Mouse (Mus musculus) urinary bladder, postnatal 36 days (tissue): ENCODE data around the gene Acss3.

Experiments used
- DNase-seq, 2 experiments: peaks; one replicate each; pipeline ENCODE4 v3.0.0; 2022; ENCODE audit warnings: low spot score in 2 of 2, mixed read lengths in 1 of 2

The Acss3 gene

DNA sequence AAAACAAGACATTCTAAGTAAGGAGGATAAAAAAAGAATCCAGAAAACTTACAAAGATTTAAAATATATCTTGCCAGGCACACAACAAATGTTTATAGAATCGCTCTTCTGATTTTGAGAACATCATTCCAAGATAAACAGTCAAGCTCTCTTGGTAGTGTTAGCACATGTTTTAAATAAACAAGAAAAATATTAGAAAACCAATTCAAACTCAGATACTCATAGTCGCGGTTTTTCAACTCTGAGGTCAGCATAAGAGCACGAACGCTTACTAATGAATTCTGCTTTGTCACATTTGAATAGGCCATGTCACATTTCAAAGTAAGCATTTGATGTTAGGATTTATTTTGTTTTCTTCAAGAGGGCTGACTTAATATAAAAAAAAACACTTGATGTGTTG lies 102.3 kb downstream of the Acss3 start:
- no peak for DNase-seq

DNA sequence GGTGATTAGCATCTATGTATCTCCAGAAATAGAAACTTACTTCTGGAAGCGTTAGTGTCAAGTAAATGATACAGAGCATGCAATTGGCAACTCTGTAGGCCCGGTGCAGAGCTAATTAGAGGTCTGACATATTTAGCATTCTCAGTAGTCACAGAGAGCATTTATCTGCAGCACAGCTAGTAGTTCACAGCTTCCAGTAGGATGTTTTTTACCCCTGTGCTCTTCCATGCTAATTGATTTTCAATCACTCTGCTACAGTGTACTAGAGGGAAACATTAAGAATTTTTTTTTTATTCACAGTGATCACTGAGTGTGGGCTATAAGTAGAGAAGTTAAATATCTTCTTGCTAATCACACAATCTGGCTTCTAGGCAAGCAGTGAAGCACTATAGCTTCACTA lies 112.3 kb downstream of the Acss3 start:
- no peak for DNase-seq

DNA sequence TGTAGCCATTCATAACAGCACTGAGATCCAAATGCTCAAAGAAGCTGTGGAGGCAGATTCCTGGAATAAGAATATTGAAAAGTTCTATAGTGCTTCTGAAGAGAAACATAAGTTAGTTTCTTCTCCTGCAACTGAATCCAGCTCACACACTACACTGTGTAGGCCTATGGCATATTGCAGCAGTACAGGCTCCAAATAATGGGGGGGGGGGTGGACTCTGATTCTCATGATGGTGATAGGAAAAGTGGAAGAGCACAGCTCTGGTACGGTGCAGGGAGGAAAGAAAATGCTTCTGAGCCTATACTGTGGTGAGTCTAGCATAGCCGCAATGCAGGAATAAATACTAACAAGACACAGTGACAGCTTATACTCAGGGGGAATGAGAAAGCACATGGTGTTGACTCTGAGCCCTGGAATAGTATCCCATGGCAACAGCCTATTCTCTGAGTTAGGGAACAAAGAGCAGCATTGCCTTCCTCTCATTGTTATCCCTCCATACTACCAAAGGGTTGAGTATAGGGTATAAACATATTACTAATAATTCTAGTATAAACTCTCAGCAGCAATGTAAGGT lies 125.3 kb downstream of the Acss3 start:
- DNase-seq: no peak

DNA sequence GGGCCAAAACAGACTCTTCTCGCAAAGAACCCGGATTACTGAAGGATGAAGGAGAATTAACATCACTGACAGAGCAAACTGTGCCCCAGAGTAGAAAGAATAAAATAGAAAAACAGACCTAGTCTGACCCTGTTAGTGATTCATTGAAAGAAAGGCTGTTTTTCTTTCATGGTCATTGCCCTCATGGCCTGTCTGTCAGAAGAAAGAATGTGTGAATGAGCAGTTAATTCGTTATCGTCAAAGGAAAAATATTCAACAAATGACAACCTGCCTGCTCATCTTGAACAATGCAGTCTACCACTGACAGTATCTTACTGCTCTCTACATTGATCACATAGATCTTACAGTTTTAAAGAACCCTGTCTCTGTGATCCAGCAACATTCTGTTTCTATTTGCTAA lies 134.0 kb downstream of the Acss3 start:
- DNase-seq: no peak

DNA sequence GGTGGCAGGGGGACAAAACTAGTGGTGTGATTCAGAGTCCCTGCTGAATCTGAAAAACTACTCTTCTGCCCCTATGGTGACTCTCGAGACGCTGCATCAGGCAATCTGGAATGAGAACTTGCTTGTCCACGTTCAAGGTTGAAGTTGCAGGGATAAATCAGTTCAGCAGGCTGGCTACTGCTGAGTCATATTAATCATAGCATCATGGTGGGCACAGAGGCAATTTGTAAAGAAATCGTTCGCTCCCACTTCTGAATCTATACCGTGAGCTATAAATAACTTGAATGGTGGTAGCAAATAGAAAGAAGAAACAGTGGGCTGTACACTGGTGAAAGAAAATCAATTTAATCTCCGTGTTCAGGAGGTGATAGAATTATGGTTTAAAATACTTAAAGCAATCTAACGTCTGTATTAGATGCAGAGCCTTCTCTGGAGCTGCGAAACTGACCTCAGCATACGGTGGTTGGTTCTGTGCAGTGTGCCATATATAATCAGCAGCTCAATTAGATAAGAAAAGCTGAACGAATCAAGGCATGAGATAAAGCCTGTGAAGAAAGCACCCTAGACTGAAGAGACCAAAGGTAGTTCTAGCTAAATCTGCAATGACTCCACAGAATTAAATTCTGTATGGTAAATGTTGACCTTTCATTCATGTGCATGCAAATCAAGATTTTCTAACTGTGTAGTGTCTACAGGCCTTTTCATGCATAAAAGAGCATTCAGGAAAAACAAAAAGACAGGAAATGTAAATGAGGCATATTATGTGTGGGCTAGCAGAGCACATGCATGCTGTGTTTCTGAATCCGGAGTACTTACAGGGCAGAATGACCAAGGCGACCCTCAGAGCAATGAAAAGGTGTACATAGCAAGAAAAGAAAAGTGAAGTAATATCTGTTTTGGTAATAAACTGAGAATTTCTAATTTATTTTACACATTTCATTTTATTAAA lies 148.0 kb downstream of the Acss3 start:
- DNase-seq: no peak

DNA sequence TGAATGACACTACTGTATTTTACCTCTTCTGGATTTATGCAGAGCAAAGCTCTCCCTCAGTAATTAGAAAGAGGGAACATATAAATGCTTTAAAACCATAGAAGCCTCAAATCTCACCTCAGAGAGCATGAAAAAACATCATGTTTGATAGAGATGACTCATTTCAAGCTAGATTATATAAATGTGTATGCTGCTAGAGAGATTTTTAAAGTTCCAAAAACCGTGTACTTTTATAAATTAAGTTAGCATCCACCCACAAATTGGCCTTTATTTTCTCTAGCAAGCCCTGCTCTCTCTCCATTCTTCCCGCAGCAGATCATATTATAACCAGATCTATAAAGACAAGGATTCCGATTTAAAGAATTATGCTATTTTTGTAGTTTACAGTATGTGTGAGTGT lies 164.4 kb downstream of the Acss3 start:
- no peak for DNase-seq

DNA sequence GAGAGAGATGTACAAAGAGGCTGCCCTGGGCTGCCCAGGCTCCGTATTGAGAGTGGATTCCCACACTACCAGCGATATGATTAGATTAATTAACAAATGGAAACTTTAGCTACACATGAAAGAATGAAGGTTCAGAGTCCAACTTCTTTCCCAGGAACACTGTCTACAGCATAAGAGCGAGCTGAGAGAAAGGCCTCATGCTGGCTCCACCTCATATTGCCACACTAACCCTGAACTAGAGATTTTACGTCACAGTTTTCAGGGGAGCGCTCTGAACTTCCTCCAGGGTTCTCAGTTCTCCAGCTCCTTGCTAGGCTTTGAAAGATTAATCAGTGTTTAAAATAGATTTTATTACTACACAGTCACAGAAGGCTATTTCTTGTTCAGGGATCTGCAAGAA lies 182.1 kb downstream of the Acss3 start:
- no peak for DNase-seq

DNA sequence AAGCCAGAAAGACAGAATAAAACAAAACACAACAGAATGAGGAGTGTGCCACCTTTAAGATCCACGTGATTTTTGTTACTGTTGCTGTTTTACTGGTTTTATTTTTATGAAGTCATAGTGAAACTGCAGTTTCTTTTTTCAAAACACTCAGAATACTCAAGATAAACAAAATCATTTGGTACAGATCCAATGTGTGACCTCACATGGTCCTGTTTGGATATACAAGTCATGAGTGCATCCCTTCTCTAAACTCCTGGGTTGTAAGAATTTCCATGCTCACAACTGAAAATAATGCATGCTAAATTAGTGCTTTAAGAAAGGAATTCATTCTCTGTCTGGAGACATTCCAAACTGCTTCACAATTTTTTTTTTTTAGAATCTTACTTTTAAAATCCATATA lies 184.0 kb downstream of the Acss3 start:
- DNase-seq: no peak

DNA sequence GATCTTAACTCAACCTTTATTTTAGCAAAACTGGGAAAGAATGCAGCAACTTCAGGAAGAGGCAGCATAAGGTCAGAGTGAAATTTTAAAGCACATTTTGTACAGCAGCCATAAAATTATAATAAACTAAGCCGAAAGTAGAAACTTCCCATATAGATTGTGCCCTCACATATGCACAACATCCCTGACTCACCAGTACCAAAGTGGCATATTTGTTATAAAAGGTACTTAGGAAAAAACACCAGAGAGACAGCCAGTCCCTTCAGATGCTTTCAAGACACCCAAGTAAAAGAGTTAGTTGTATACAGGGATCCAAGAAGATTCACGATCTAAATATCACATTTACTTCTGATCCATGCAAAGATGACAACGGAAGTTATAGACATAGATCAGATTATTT lies 184.6 kb downstream of the Acss3 start:
- no peak for DNase-seq

DNA sequence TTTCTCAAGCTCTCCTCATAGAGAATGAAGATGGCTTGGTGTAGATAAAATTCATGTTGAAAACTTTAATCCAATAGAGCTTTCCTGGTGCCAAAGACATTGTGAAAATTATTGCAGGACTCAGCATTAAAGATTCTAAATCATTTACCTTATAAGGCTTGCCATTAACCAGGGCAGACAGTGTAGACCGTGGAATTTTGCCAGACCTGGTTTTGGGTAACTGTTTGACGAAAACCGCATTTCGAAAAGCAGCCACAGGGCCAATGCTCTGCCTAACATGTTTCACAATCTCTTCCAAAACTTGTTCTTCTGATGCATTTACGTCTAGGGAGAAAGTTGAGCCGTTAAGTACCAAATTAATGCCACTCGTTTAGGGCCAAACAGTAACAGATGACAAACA lies 186.5 kb downstream of the Acss3 start:
- DNase-seq: peak in 1 of 2 experiments; percentile 8

DNA sequence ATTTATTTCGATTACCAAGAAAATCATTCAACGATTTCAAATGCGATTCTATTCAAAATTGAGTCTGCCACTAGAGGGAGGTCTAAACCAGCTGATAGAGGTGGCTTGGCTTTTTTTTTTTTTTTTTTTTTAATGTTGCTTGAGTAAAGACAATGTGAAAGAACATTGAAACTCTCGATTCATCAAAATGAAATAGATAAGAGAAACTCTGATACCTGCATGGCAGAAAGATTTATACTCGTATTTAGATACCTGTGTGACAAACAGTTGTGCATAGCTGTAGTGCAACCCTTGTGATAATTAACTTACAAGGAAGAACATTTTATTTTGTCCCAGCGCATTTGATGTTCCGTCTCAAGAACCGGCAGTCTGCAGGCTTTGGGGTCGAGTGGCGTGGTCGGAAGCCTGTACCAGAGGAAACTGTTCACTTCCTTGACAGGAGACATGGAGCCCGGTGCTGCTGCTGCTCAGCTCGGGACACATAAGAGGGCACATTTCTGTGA lies 190.8 kb downstream of the Acss3 start:
- DNase-seq: no peak

DNA sequence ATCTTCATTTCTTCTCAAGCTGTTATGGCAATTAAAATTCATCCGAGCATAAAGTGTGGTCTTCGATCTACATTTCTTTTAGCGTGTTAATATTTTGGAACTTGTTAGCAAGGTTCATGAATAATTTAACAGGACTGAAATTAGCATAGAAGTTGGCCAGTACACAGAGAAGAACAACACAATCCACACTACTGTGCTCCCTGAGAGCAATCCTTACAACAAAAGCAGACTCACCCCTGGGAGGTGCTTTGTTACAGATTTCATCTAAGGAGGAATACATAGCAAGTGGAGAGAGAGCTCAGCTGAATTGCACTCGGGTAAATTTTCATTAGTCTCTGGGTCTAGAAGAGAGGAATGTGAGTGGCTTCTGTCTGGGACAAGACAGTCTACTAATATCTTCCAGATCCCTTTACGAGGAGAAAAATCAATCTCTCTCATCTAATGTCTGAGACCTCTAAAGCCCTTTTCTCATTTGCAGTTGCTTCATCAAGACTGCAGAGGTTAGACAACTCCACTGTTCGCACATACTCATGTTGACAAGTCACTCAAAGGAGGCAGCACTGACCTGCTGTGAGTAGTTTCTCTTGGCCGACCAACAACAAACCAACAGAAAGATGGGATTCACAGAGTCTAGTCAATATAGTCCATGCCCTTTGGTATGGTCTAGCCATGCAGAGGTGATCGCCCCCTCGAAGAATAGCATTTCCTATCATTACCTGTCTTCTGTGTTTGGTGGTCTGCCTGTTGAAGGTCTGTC lies 194.7 kb downstream of the Acss3 start:
- no peak for DNase-seq

DNA sequence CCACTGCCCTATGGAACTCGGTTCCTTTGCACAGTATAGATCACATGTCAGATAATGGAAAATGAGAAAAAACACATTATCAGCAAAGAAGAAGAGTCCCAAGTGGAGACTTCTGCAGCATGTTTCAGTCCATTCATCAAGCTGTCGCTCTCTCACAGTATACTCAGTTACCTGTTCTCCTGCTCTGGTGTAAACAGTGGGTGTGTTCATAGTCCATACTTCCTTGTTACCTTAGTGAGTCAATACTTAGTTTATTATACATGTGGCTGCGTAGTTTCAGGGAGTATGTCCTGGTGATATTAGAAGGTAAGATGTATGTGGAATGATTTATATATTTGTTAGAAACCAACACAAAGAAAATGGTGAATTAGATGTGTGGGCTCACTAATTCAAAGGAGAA lies 198.7 kb downstream of the Acss3 start:
- DNase-seq: no peak

DNA sequence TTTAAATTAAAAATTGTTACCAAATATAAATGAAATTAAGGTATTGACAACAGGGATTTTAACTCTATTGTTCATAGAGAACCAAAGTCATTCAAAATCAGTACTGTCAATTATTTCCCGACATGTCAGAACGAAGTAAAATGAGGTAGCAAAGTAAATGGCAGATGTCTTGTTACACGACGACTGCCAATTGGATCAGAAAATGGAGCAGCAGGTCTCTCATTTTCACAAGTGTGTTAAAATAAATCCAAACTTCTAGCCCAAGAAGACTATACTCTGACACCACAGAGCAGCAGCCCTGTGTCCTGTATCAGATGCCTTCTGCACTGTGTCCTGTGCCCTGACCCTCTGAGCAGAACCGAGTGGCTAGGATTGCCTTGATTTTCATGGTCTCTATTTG lies 199.1 kb downstream of the Acss3 start:
- no peak for DNase-seq

DNA sequence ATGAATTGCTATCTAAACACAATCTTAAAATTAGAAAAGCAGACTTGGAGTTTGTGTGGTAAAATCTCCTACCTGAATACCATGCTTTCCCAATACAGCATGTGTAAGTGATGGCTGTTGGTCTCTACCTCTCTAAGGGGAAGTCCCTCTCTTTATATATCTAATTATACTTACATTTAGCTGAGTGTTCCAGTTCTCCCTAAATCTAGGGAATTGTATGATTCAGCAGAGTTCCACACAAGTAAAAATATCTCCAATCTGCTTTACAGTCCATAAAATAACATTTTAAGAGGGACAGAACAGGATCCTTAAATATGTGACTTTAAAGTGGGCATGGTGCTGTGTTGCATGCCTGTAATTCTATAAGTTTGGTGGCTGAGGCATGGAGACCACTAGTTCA lies 208.6 kb downstream of the Acss3 start:
- no peak for DNase-seq

DNA sequence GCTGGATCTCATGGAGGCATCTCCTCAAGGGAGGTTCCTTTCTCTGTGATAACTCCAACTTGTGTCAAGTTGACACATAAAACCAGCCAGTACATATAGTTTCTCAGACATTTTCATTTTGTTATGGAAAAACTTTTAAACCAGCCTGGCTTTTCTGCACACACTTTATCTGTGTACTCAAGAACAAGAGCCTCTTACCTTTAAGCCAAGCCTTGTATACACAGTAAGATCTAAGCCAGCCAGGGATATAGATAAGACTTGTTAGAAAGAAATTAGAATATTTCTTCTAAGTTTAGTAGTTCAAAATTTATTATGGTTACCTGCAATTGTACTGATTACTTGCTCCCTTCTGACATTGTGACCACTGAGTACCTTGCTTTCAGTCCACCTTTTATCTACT lies 209.2 kb downstream of the Acss3 start:
- DNase-seq: no peak

DNA sequence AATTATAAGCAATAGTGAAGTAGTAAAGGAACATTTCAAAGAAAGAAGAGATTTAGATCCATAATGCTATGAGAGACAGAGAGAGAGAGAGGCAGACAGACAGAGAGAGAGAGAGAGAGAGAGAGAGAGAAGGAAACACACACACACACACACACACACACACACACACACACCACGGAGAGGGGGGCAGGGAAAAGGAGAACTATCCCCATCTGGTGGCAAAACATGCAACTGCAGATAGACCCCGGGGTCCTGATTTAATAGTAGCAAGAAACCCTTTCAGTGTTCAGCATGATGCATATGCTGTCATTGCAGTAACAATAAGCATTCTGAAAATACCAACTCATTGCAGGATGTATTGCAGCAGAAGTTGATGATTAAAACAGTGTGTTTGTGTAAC lies 210.4 kb downstream of the Acss3 start:
- DNase-seq: no peak

DNA sequence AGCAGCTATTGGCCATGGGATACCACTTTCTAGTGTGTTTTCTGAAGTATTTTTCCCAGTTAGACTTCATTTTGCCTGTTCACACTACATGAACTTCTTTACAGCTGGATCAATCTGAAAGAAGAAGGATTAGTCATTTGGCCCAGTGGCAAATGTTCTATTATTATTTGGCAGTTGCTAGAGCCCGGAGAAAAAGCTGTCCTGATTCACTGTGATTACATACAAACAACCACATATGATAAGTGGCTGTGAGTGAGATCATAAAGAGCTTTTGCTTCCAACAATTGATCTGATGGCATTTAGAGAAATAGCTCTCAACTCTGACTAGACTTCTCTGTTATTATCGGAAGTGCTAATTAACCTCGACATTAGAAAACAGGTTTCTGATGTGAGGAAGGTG lies 213.4 kb downstream of the Acss3 start:
- no peak for DNase-seq

DNA sequence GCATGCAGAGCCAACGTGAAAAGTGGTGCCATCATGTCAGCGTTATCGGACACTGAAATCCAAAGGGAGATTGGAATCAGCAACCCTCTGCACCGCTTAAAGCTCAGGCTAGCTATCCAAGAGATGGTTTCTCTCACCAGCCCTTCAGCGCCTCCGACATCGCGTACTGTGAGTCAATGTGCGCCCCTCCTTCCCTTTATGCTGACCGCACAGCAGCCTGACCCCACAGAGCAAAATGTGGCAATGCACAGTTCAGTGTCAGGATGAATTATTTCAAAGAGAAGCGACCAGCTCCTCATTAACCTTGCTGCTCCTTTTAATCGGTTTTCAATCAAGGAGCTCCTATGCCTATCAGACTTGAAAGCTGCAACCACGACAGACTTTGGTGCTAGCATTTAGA lies 227.1 kb downstream of the Acss3 start:
- no peak for DNase-seq
